Mouse (Mus musculus) CH12.LX (cell line): ENCODE measurements around the gene Hoxb3. TPM values are rescaled to one million over a fixed set of nuclear protein-coding genes. Genes with fewer than 3 reads are reported as not detected.

Experiments
- DNase-seq: peaks from one replicate; pipeline ENCODE4 v3.0.0-alpha.2; 2013; ENCODE audit errors: extremely low read depth
- H3K27ac ChIP-seq: 2 replicates; pipeline ENCODE4 v1.5.1; 2012; ENCODE audit warnings: low read depth, mild to moderate bottlenecking, control low read depth, moderate library complexity; ENCODE audit not compliant: insufficient read depth
- H3K27me3 ChIP-seq: replicated peaks from 2 replicates; pipeline ENCODE3; 2012; ENCODE audit warnings: inconsistent platforms
- H3K36me3 ChIP-seq, 2 experiments: replicated peaks in 1 of 2; 2 replicates each; pipeline versions ENCODE3 to v1.6.1; 2012; ENCODE audit warnings: inconsistent platforms in 1 of 2, low read length in 1 of 2, mild to moderate bottlenecking in 1 of 2, mixed read lengths in 1 of 2, moderate library complexity in 1 of 2; ENCODE audit not compliant: control insufficient read depth in 1 of 2, insufficient read depth in 1 of 2
- H3K4me1 ChIP-seq, 2 experiments: 2 replicates each; pipeline ENCODE4 v1.6.1; 2012; ENCODE audit warnings: inconsistent platforms in 1 of 2, moderate library complexity in 1 of 2; ENCODE audit not compliant: insufficient read depth in 2 of 2, control insufficient read depth in 1 of 2
- H3K4me2 ChIP-seq: 2 replicates; pipeline ENCODE4 v1.6.1; 2012; ENCODE audit warnings: low read depth, mild to moderate bottlenecking, control low read depth; ENCODE audit not compliant: poor library complexity, insufficient read depth, severe bottlenecking
- H3K4me3 ChIP-seq, 3 experiments: fragments of 150-350 bp in 1 of 3; sonication (generic) in 1 of 3; replicated peaks in 1 of 3; 2 replicates each; pipeline versions ENCODE3 to v1.5.1; 2011 to 2012; ENCODE audit warnings: low read depth in 2 of 3, low read length in 2 of 3, mild to moderate bottlenecking in 2 of 3, moderate library complexity in 2 of 3, control low read depth in 1 of 3, improper control_type of control experiment in 1 of 3, inconsistent platforms in 1 of 3, mixed read lengths in 1 of 3; ENCODE audit not compliant: poor library complexity in 1 of 3
- H3K79me2 ChIP-seq: replicated peaks from 2 replicates; pipeline ENCODE4 v1.6.1; 2012; ENCODE audit warnings: mild to moderate bottlenecking, moderate library complexity; ENCODE audit not compliant: control insufficient read depth, poor library complexity, insufficient read depth, severe bottlenecking; ENCODE audit errors: extremely low read depth
- H3K9ac ChIP-seq: 2 replicates; pipeline ENCODE4 v1.6.1; 2012; ENCODE audit warnings: low read depth, mild to moderate bottlenecking, control low read depth, moderate library complexity; ENCODE audit not compliant: insufficient read depth
- H3K9me3 ChIP-seq: replicated peaks from 2 replicates; pipeline ENCODE3; 2012; ENCODE audit warnings: low read length, inconsistent platforms, mixed read lengths
- BHLHE40 ChIP-seq: IDR thresholded peaks from 2 replicates; pipeline ENCODE4 v1.6.1; 2011; ENCODE audit warnings: mild to moderate bottlenecking, low read depth, low read length, improper control_type of control experiment
- CHD2 ChIP-seq: IDR thresholded peaks from 2 replicates; pipeline ENCODE4 v1.6.1; 2011; ENCODE audit warnings: low read length, improper control_type of control experiment
- E2F4 ChIP-seq: IDR thresholded peaks from 2 replicates; pipeline ENCODE4 v1.6.1; 2011; ENCODE audit warnings: low read depth, low read length, improper control_type of control experiment; ENCODE audit not compliant: insufficient replicate concordance
- ELF1 ChIP-seq: IDR thresholded peaks from 2 replicates; pipeline ENCODE4 v1.6.1; 2014; ENCODE audit warnings: low read depth, mild to moderate bottlenecking, inconsistent platforms, low read length, improper control_type of control experiment
- EP300 ChIP-seq: IDR thresholded peaks from 2 replicates; pipeline ENCODE4 v1.6.1; 2011; ENCODE audit warnings: low read length, improper control_type of control experiment
- HCFC1 ChIP-seq: IDR thresholded peaks from 2 replicates; pipeline ENCODE4 v1.6.1; 2012; ENCODE audit warnings: low read depth, mild to moderate bottlenecking, inconsistent platforms, low read length, improper control_type of control experiment
- IRF4 ChIP-seq: IDR thresholded peaks from 2 replicates; pipeline ENCODE4 v1.6.1; 2014; ENCODE audit warnings: low read depth, mild to moderate bottlenecking, inconsistent platforms, low read length, improper control_type of control experiment
- JUN ChIP-seq: IDR thresholded peaks from 2 replicates; pipeline ENCODE4 v1.6.1; 2011; ENCODE audit warnings: low read depth, mild to moderate bottlenecking, low read length, improper control_type of control experiment, moderate library complexity; ENCODE audit not compliant: insufficient read depth
- JUND ChIP-seq: conservative IDR thresholded peaks from 2 replicates; pipeline ENCODE4 v1.6.1; 2011; ENCODE audit warnings: low read depth, low read length, improper control_type of control experiment
- MAFK ChIP-seq: IDR thresholded peaks from 2 replicates; pipeline ENCODE4 v1.6.1; 2011; ENCODE audit warnings: low read length, improper control_type of control experiment; ENCODE audit not compliant: insufficient replicate concordance
- MAX ChIP-seq: IDR thresholded peaks from 2 replicates; pipeline ENCODE4 v1.6.1; 2011; ENCODE audit warnings: low read length, improper control_type of control experiment
- MAZ ChIP-seq: IDR thresholded peaks from 2 replicates; pipeline ENCODE4 v1.6.1; 2012; ENCODE audit warnings: low read depth, mild to moderate bottlenecking, inconsistent platforms, low read length, improper control_type of control experiment, moderate library complexity
- MEF2A ChIP-seq: IDR thresholded peaks from 2 replicates; pipeline ENCODE4 v1.6.1; 2014; ENCODE audit warnings: low read depth, mild to moderate bottlenecking, inconsistent platforms, low read length, improper control_type of control experiment, borderline replicate concordance
- MXI1 ChIP-seq: IDR thresholded peaks from 2 replicates; pipeline ENCODE4 v1.6.1; 2011; ENCODE audit warnings: mild to moderate bottlenecking, low read depth, low read length, improper control_type of control experiment
- MYC ChIP-seq: IDR thresholded peaks from 2 replicates; pipeline ENCODE4 v1.6.1; 2011; ENCODE audit warnings: low read depth, mild to moderate bottlenecking, improper control_type of control experiment, low read length
- NELFE ChIP-seq: IDR thresholded peaks from 2 replicates; pipeline ENCODE4 v1.6.1; 2011; ENCODE audit warnings: low read depth, low read length, improper control_type of control experiment
- NRF1 ChIP-seq: IDR thresholded peaks from 2 replicates; pipeline ENCODE4 v1.6.1; 2014; ENCODE audit warnings: low read depth, mild to moderate bottlenecking, inconsistent platforms, low read length, improper control_type of control experiment, moderate library complexity
- POLR2A ChIP-seq: IDR thresholded peaks from 2 replicates; pipeline ENCODE4 v1.6.1; 2011; ENCODE audit warnings: low read depth, mild to moderate bottlenecking, improper control_type of control experiment, low read length
- POLR2AphosphoS2 ChIP-seq: IDR thresholded peaks from 2 replicates; pipeline ENCODE4 v1.6.1; 2011; ENCODE audit warnings: low read depth, low read length, improper control_type of control experiment
- RCOR1 ChIP-seq: conservative IDR thresholded peaks from 2 replicates; pipeline ENCODE4 v1.6.1; 2012; ENCODE audit warnings: low read depth, mild to moderate bottlenecking, inconsistent platforms, low read length, improper control_type of control experiment
- SIN3A ChIP-seq: IDR thresholded peaks from 2 replicates; pipeline ENCODE4 v1.6.1; 2012; ENCODE audit warnings: low read length, improper control_type of control experiment, inconsistent platforms
- UBTF ChIP-seq: IDR thresholded peaks from 2 replicates; pipeline ENCODE4 v1.6.1; 2012; ENCODE audit warnings: low read depth, mild to moderate bottlenecking, inconsistent platforms, low read length, improper control_type of control experiment, moderate library complexity
- USF1 ChIP-seq: IDR thresholded peaks from 2 replicates; pipeline ENCODE4 v1.6.1; 2014; ENCODE audit warnings: low read depth, mild to moderate bottlenecking, inconsistent platforms, low read length, improper control_type of control experiment
- USF2 ChIP-seq: conservative IDR thresholded peaks from 2 replicates; pipeline ENCODE4 v1.6.1; 2011; ENCODE audit warnings: low read depth, low read length, improper control_type of control experiment
- ZC3H11A ChIP-seq: IDR thresholded peaks from 2 replicates; pipeline ENCODE4 v1.6.1; 2012; ENCODE audit warnings: low read depth, mild to moderate bottlenecking, inconsistent platforms, low read length, improper control_type of control experiment
- ZMIZ1 ChIP-seq: IDR thresholded peaks from 2 replicates; pipeline ENCODE4 v1.6.1; 2012; ENCODE audit warnings: low read depth, mild to moderate bottlenecking, inconsistent platforms, low read length, improper control_type of control experiment
- ZNF384 ChIP-seq: IDR thresholded peaks from 2 replicates; pipeline ENCODE4 v1.6.1; 2012; ENCODE audit warnings: low read depth, low read length, improper control_type of control experiment, inconsistent platforms
- dilution Hi-C: fragments of 300-500 bp; cut with MboI; formaldehyde crosslinking; loops from 2 replicates; pipeline ENCODE4 v1.14.3; 2020; ENCODE audit warnings: low sequenced_read_pairs; ENCODE audit not compliant: extremely low pct_unique_long_range_greater_than_20kb, extremely low pct_ligation_motif_present
- in situ Hi-C: fragments of 300-500 bp; cut with MboI; formaldehyde crosslinking; loops from 3 replicates; pipeline ENCODE4 v1.14.3; 2019; ENCODE audit warnings: low sequenced_read_pairs, low pct_ligation_motif_present, low pct_unique_long_range_greater_than_20kb, mixed read lengths
- polyA plus RNA-seq: library from polyadenylated mRNA; unstranded; fragments of >175 nt; gene quantifications from 2 replicates; pipeline ENCODE4 v1.2.1, GENCODE M21; 2012; ENCODE audit warnings: low read depth; ENCODE audit not compliant: insufficient read length
- total RNA-seq, 2 experiments: library from RNA; depleted of rRNA; stranded (reverse); fragments of 300-350 nt in 1 of 2; fragments of >200 nt in 1 of 2; gene quantifications; 2 replicates each; pipeline ENCODE4 v1.2.3; 2012 to 2014

Gene Hoxb3
- total and polyA plus RNA-seq, 3 experiments = 0.07 to 0.29 (median 0.21) TPM

- H3K36me3 ChIP-seq = no peaks in the 10 kb centered on the region
- H3K27ac ChIP-seq = no peak overlapping the region
- H3K4me2 ChIP-seq = peak overlapping the region; percentile 21; the same call in 1 of the 2 replicates
- in situ Hi-C loops (no loop called here), dilution Hi-C loops (no loop called here)
- H3K9ac ChIP-seq = no peak overlapping the region
- no peak for TF ChIP-seq USF2
- TF ChIP-seq USF1 = no peak
- no peak for TF ChIP-seq POLR2A
- TF ChIP-seq UBTF = no peak
- TF ChIP-seq MAX = no peak
- no peak for TF ChIP-seq NELFE
- TF ChIP-seq JUN = no peak
- no peak for TF ChIP-seq MAFK
- TF ChIP-seq IRF4 = 0 out of 2 replicates have a peak, but pooled peaks have one; percentile 6
- TF ChIP-seq RCOR1 = no peak
- TF ChIP-seq ELF1 = no peak
- TF ChIP-seq EP300 = peak; percentile 44; the same call in 1 of the 2 replicates
- TF ChIP-seq SIN3A = 0 out of 2 replicates have a peak, but pooled peaks have one; percentile 47
- peak; percentile 93 for TF ChIP-seq ZNF384
- DNase-seq = no peak
- H3K79me2 ChIP-seq = no peaks in the 10 kb centered on the region
- H3K27me3 ChIP-seq = peaks cover 93% of the 10 kb centered on the region
- peaks cover 2% of the 10 kb centered on the region for H3K9me3 ChIP-seq
- H3K4me3 ChIP-seq = no peak overlapping the region
- H3K4me1 ChIP-seq = peaks cover 3 to 8% of the 10 kb centered on the region in 2 experiments; a peak in 3 of 4 replicates
These were observed 42.4 kb upstream of the Hoxb3 start for GRCm38 (mm10) chr11:96280399-96281378.

- no peaks in the 10 kb centered on the region for H3K79me2 ChIP-seq
- dilution Hi-C loops (no loop called here), in situ Hi-C loops (no loop called here)
- no peak for DNase-seq
- H3K9me3 ChIP-seq = peaks cover 9% of the 10 kb centered on the region
- peaks cover 3 to 8% of the 10 kb centered on the region in 2 experiments; a peak in 3 of 4 replicates for H3K4me1 ChIP-seq
- H3K4me2 ChIP-seq = no peak overlapping the region
- H3K9ac ChIP-seq = no peak overlapping the region
- no peak overlapping the region for H3K4me3 ChIP-seq
- peaks cover 93% of the 10 kb centered on the region for H3K27me3 ChIP-seq
- no peak for TF ChIP-seq E2F4
- TF ChIP-seq MXI1 = no peak
- TF ChIP-seq CHD2 = no peak
- TF ChIP-seq POLR2AphosphoS2 = no peak
- TF ChIP-seq BHLHE40 = no peak
- TF ChIP-seq JUND = no peak
- TF ChIP-seq MAZ = no peak
- TF ChIP-seq MYC = no peak
- TF ChIP-seq ZC3H11A = no peak
- TF ChIP-seq POLR2A = no peak
- no peak for TF ChIP-seq HCFC1
- no peak for TF ChIP-seq ZNF384
- no peak for TF ChIP-seq MEF2A
- TF ChIP-seq RCOR1 = no peak
- no peak for TF ChIP-seq SIN3A
- TF ChIP-seq ELF1 = no peak
- no peak for TF ChIP-seq ZMIZ1
- no peak for TF ChIP-seq NRF1
- TF ChIP-seq, all 38 proteins: peak for 0
- Histone ChIP-seq H3K27ac (no peak overlapping the region), H3K36me3 (no peaks in the 10 kb centered on the region)
These were observed 41.7 kb upstream of the Hoxb3 start for GRCm38 (mm10) chr11:96281396-96281795.
